Mouse (Mus musculus) erythroblast, embryonic 14.5 days (primary cell): Measurements from ENCODE around the gene Ctdspl.

Source experiments
- GATA1 ChIP-seq: IDR thresholded peaks from 2 replicates; pipeline ENCODE4 v1.6.1; 2012; ENCODE audit warnings: low read length, inconsistent platforms, mixed read lengths
- TAL1 ChIP-seq: IDR thresholded peaks from 3 replicates; pipeline ENCODE4 v1.6.1; 2012; ENCODE audit warnings: low read length, inconsistent platforms, mixed read lengths

GRCm38 (mm10) chr9:118934319-118934718 lies 8.1 kb downstream of the Ctdspl start:
- TF ChIP-seq TAL1: no peak
- TF ChIP-seq GATA1: no peak
